Mouse (Mus musculus): ENCODE measurements around the gene Frem1. TPM values are rescaled to one million over a fixed set of nuclear protein-coding genes. Genes with fewer than 3 reads are reported as not detected.

Gene Frem1
- polyA plus RNA-seq, 1 experiment = not detected

- Histone ChIP-seq H3K4me3 (ENCODE audit: insufficient read depth, low read depth, low read length) (no peak overlapping the region), H3K4me1 (ENCODE audit: control insufficient read depth, insufficient read depth, low read length) (no peaks in the 10 kb centered on the region), H3K27ac (ENCODE audit: insufficient read depth, low read depth, low read length) (no peak overlapping the region)
- no peak for TF ChIP-seq POLR2A (IDR thresholded peaks at IDR 0.05; ENCODE audit: insufficient read depth, low read depth, low read length)
- TF ChIP-seq CTCF (IDR thresholded peaks at IDR 0.05; ENCODE audit: insufficient read depth, low read depth, low read length) = no peak
- WGBS = 89% methylated on average over 4 of the region's 4 CpGs
Measured at GRCm38 (mm10) chr4:82921962-82922361, 130.2 kb downstream of the Frem1 start.

GRCm38 (mm10) chr4:82918625-82919024, 133.5 kb downstream of the Frem1 start:
- no peaks in the 10 kb centered on the region for H3K4me1 ChIP-seq (ENCODE audit: control insufficient read depth, insufficient read depth, low read length)
- no peak overlapping the region for H3K27ac ChIP-seq (ENCODE audit: insufficient read depth, low read depth, low read length)
- no peak overlapping the region for H3K4me3 ChIP-seq (ENCODE audit: insufficient read depth, low read depth, low read length)
- WGBS = 88% methylated on average over 2 of the region's 2 CpGs
- TF ChIP-seq CTCF (IDR thresholded peaks at IDR 0.05; ENCODE audit: insufficient read depth, low read depth, low read length) (no peak), POLR2A (IDR thresholded peaks at IDR 0.05; ENCODE audit: insufficient read depth, low read depth, low read length) (no peak)

GRCm38 (mm10) chr4:82916678-82917050, 135.5 kb downstream of the Frem1 start:
- Histone ChIP-seq H3K27ac (ENCODE audit: insufficient read depth, low read depth, low read length) (no peak overlapping the region), H3K4me3 (ENCODE audit: insufficient read depth, low read depth, low read length) (no peak overlapping the region), H3K4me1 (ENCODE audit: control insufficient read depth, insufficient read depth, low read length) (no peaks in the 10 kb centered on the region)
- no peak for TF ChIP-seq POLR2A (IDR thresholded peaks at IDR 0.05; ENCODE audit: insufficient read depth, low read depth, low read length)
- TF ChIP-seq CTCF (IDR thresholded peaks at IDR 0.05; ENCODE audit: insufficient read depth, low read depth, low read length) = no peak
- 20% methylated on average over 5 of the region's 5 CpGs for WGBS

GRCm38 (mm10) chr4:82916003-82916677, 136.0 kb downstream of the Frem1 start:
- H3K4me3 ChIP-seq (ENCODE audit: insufficient read depth, low read depth, low read length) = no peak overlapping the region
- 0 out of 2 replicates have a peak overlapping the region, but pooled peaks have one; percentile 12 for H3K27ac ChIP-seq (ENCODE audit: insufficient read depth, low read depth, low read length)
- H3K4me1 ChIP-seq (ENCODE audit: control insufficient read depth, insufficient read depth, low read length) = no peaks in the 10 kb centered on the region
- 12% methylated on average over 14 of the region's 14 CpGs for WGBS
- TF ChIP-seq POLR2A (IDR thresholded peaks at IDR 0.05; ENCODE audit: insufficient read depth, low read depth, low read length) (no peak), CTCF (IDR thresholded peaks at IDR 0.05; ENCODE audit: insufficient read depth, low read depth, low read length) (no peak)

- Histone ChIP-seq H3K4me3 (ENCODE audit: insufficient read depth, low read depth, low read length) (no peak overlapping the region), H3K27ac (ENCODE audit: insufficient read depth, low read depth, low read length) (no peak overlapping the region), H3K4me1 (ENCODE audit: control insufficient read depth, insufficient read depth, low read length) (no peaks in the 10 kb centered on the region)
- WGBS = 24% methylated on average over 7 of the region's 7 CpGs
- TF ChIP-seq CTCF (IDR thresholded peaks at IDR 0.05; ENCODE audit: insufficient read depth, low read depth, low read length) = no peak
- TF ChIP-seq POLR2A (IDR thresholded peaks at IDR 0.05; ENCODE audit: insufficient read depth, low read depth, low read length) = no peak
Measured at GRCm38 (mm10) chr4:82915576-82915975, 136.6 kb downstream of the Frem1 start.

GRCm38 (mm10) chr4:82914601-82915143, 137.5 kb downstream of the Frem1 start:
- no peaks in the 10 kb centered on the region for H3K4me1 ChIP-seq (ENCODE audit: control insufficient read depth, insufficient read depth, low read length)
- H3K27ac ChIP-seq (ENCODE audit: insufficient read depth, low read depth, low read length) = no peak overlapping the region
- TF ChIP-seq CTCF (IDR thresholded peaks at IDR 0.05; ENCODE audit: insufficient read depth, low read depth, low read length) = no peak
- 91% methylated on average over 11 of the region's 11 CpGs for WGBS
- H3K4me3 ChIP-seq (ENCODE audit: insufficient read depth, low read depth, low read length) = no peak overlapping the region

GRCm38 (mm10) chr4:82895227-82895626, 156.9 kb downstream of the Frem1 start:
- WGBS = 96% methylated on average over 10 of the region's 10 CpGs
- Histone ChIP-seq H3K27ac (ENCODE audit: insufficient read depth, low read depth, low read length) (no peak overlapping the region), H3K4me1 (ENCODE audit: control insufficient read depth, insufficient read depth, low read length) (no peaks in the 10 kb centered on the region), H3K4me3 (ENCODE audit: insufficient read depth, low read depth, low read length) (no peak overlapping the region)
- TF ChIP-seq POLR2A (IDR thresholded peaks at IDR 0.05; ENCODE audit: insufficient read depth, low read depth, low read length) (no peak), CTCF (IDR thresholded peaks at IDR 0.05; ENCODE audit: insufficient read depth, low read depth, low read length) (no peak)

- no peaks in the 10 kb centered on the region for H3K4me1 ChIP-seq (ENCODE audit: control insufficient read depth, insufficient read depth, low read length)
- H3K4me3 ChIP-seq (ENCODE audit: insufficient read depth, low read depth, low read length) = no peak overlapping the region
- WGBS = 64% methylated on average over 5 of the region's 5 CpGs
- TF ChIP-seq POLR2A (IDR thresholded peaks at IDR 0.05; ENCODE audit: insufficient read depth, low read depth, low read length) = no peak
- TF ChIP-seq CTCF (IDR thresholded peaks at IDR 0.05; ENCODE audit: insufficient read depth, low read depth, low read length) = no peak
- no peak overlapping the region for H3K27ac ChIP-seq (ENCODE audit: insufficient read depth, low read depth, low read length)
Measured at GRCm38 (mm10) chr4:82892247-82892646, 159.9 kb downstream of the Frem1 start.

- Histone ChIP-seq H3K4me3 (ENCODE audit: insufficient read depth, low read depth, low read length) (no peak overlapping the region), H3K4me1 (ENCODE audit: control insufficient read depth, insufficient read depth, low read length) (no peaks in the 10 kb centered on the region), H3K27ac (ENCODE audit: insufficient read depth, low read depth, low read length) (no peak overlapping the region)
- 92% methylated on average over 2 of the region's 2 CpGs for WGBS
- TF ChIP-seq POLR2A (IDR thresholded peaks at IDR 0.05; ENCODE audit: insufficient read depth, low read depth, low read length) (no peak), CTCF (IDR thresholded peaks at IDR 0.05; ENCODE audit: insufficient read depth, low read depth, low read length) (no peak)
Measured at GRCm38 (mm10) chr4:82891566-82891965, 160.6 kb downstream of the Frem1 start.
